Mouse (Mus musculus) lung, adult 2 months (tissue): Measurements from ENCODE around the gene Bicc1.

Experiments
- CTCF ChIP-seq: fragments of 200-500 bp; IDR thresholded peaks from 2 replicates; pipeline ENCODE4 v1.5.1; 2011; ENCODE audit warnings: mild to moderate bottlenecking, low read length, control low read depth; ENCODE audit not compliant: insufficient read depth
- POLR2A ChIP-seq: fragments of 200-500 bp; IDR thresholded peaks from 2 replicates; pipeline ENCODE4 v1.6.1; 2011; ENCODE audit warnings: low read depth, mild to moderate bottlenecking, control low read depth, low read length, borderline replicate concordance; ENCODE audit errors: extremely low read depth

DNA sequence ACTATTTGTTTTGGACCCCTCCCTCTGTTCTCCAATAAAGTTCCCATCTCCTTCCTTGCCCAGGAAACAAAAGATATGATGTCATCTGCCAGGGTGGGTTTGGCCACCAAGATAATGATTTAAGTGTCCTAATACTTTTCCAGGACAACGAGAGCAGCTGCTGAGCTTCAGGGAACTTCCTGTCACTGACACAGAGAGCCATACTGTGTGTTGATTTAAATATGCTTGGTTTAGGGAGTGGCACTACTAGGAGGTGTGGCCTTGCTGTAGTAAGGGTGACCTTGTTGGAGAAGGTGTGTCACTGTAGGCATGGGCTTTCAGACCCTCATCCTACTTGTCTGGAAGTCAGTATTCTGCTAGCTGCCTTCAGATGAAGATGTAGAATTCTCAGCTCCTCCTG, 281.5 kb downstream of the Bicc1 start:
- TF ChIP-seq CTCF (no peak), POLR2A (no peak)
